Mouse (Mus musculus) embryo, embryonic 10.5 days (tissue): ENCODE measurements around the gene H2-DMb2.
"Not testable (repeated sequence)": the region's sequence is repeated elsewhere in the genome, so short reads cannot be mapped to it uniquely, and the experiment has no call there.

Experiments used
- DNase-seq: peaks from one replicate; pipeline ENCODE4 v3.0.0-alpha.2; 2015; ENCODE audit warnings: low spot score

The H2-DMb2 gene

GRCm38 (mm10) chr17:34135297-34136224, 7.5 kb upstream of the H2-DMb2 start:
- DNase-seq: peak; percentile 100

DNA sequence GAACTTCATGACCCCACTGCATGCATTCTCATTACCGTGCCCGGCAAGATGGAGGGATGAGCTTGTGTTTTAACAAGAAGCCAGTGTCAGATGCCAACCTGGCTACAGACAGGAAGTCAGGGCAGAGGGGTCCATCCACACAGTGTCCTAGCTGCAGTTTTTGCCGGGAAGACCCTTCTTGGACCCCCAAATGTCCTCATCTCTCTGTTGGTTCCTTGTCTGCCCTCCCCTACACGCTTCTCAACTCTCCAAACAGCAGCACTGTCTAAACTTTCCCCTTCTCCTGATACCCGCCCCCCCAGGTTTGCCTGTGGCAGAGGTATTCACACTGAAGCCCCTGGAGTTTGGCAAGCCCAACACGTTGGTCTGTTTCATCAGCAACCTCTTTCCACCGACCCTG, 5.5 kb upstream of the H2-DMb2 start:
- no peak for DNase-seq

- DNase-seq: no peak
Observed at GRCm38 (mm10) chr17:34138655-34139054, 4.5 kb upstream of the H2-DMb2 start.

DNA sequence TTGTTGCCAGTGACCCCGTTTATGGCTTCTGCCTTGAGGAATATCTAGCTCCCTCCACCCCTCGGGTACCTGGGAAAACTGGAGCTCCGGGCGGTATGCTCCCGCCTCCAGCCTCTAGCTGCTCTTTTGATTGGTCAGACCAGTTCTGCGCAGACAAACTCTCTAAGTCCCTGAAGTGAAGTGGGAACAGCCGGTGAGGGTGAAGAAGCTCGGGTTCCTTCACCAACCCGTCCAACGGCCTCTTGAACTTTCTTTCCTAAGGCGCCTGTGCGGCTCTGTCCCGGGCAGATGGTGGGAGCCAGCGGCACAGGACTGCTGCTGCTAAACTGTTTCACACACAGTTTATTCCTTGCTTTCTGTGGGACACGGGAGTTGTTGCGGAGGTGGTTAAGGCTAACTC, 3.7 kb upstream of the H2-DMb2 start:
- peak; percentile 74 for DNase-seq

GRCm38 (mm10) chr17:34140240-34140639, 2.9 kb upstream of the H2-DMb2 start:
- DNase-seq: no peak

GRCm38 (mm10) chr17:34141448-34141847, 1.7 kb upstream of the H2-DMb2 start:
- DNase-seq: no peak

- no peak for DNase-seq
Observed at GRCm38 (mm10) chr17:34142456-34143010, 574 bp upstream of the H2-DMb2 start.

- DNase-seq: no peak
Observed at GRCm38 (mm10) chr17:34143461-34143860, 354 bp downstream of the H2-DMb2 start.

GRCm38 (mm10) chr17:34144221-34144620, 1.1 kb downstream of the H2-DMb2 start:
- DNase-seq: not testable (repeated sequence)

DNA sequence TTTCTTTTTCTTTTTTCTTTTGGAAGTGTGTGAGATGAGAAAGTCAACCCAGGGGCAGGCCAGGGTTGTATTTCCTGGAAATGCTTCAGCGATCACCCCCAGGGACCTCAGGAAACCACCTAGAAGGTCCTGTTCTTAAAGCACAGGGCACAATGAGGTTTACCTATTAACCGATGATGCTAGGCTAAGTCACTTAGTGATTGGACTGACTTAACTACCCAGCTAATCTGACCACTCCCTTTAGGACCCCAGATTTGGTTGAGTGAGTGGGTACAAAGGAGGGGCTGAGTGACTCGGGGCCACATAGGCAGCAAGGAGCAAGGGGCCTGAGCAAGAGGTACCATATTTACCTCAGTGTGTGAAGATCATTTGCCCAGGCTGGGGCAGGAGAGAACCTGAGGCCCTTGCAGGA, 1.9 kb downstream of the H2-DMb2 start:
- DNase-seq: no peak

DNA sequence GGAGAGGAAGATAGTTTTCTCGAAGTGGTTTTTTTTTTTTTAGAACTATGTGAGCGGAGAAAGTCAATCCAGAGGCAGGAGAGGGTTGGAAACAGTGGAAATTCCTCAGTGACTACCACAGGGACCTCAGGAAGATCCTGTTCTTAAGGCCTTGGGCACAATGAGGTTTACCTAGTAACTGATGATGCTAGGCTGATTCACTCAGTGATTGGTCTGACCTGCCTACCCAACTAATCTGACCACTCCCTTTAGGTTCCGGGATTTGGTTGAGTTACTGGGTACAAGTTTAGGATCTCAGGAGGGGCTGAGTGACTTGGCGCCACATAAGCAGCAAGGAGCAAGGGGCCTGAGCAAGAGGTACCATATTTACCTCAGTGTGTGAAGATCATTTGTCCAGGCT, 9.8 kb downstream of the H2-DMb2 start, which contains the start of gene H2-DMb1:
TSS of gene H2-DMb1 (plus strand) at position 150 of the 400 bp plus-strand sequence.
- DNase-seq: peak; percentile 57

- no peak for DNase-seq
Observed at GRCm38 (mm10) chr17:34155534-34155933, 12.4 kb downstream of the H2-DMb2 start.

DNA sequence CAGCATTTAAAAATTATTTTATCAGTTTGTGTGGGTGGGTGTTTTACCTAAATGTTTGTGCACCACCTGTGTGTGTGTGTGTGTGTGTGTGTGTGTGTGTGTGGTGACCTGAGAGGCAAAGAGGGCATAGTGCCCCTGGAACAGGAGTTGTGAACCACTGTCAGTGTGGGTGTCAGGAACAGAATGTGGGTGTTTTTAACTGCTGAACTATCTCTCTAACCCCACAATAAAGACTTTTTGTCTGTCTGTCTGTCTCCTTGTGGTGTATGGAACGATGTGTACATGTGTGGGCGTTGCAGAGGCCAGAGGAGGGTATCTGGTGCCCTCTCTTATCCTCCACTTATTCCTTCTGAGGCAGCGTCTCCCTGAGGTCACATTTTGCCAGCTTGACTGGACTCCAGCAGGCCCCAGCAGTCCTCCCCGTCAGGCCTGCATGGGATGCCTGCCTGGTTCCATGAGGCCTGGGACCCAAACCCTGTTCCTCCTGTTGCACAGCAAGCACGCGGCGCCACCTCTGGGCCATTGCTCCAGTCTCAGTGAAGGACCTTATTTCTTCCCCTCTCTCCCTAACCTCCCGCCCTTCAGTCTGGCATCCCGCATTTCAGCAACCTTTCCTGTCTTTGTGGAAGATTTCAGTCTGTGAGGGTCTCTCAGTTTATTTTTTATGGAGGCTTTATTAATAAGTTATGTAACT, 21.2 kb downstream of the H2-DMb2 start:
- peak; percentile 13 for DNase-seq

GRCm38 (mm10) chr17:34165033-34165730, 22.1 kb downstream of the H2-DMb2 start:
- no peak for DNase-seq

DNA sequence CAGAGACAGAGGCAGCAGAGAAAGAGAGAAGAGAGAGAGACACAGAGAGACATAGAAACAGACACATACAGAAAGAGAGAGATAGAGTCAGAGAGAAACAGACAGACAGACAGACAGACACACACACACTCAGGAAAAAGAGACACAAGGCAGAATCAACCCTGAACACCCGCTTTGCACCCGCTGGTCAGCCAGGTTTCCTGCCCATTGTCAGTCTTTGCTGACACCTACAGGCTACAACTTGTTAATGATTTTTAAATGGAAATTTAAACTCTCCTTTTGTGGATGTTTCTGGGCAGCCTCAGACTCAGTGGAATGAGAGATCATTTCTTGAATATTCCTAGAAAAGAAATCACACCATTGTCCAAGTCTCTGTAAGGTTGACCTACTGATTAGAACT, 26.2 kb downstream of the H2-DMb2 start:
- DNase-seq: peak; percentile 63

DNA sequence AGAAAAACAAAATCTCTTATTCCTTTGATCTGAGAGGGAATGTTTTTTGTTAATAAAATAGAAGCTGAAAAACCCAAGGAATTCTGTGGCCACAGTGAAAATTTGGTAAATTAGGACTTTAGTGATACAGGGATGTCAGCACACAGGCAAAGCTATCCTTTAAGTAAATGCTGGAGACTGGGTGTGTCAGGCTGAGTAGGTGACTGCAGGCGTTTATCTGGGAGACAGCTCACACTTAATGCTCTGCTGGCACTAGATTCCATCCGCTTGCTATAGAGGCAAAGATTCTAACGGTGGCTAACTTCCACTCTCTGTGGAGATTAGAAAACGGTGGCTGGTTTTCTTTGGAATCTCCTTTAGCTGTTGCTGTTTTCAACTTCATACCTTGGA, 27.4 kb downstream of the H2-DMb2 start:
- no peak for DNase-seq

DNA sequence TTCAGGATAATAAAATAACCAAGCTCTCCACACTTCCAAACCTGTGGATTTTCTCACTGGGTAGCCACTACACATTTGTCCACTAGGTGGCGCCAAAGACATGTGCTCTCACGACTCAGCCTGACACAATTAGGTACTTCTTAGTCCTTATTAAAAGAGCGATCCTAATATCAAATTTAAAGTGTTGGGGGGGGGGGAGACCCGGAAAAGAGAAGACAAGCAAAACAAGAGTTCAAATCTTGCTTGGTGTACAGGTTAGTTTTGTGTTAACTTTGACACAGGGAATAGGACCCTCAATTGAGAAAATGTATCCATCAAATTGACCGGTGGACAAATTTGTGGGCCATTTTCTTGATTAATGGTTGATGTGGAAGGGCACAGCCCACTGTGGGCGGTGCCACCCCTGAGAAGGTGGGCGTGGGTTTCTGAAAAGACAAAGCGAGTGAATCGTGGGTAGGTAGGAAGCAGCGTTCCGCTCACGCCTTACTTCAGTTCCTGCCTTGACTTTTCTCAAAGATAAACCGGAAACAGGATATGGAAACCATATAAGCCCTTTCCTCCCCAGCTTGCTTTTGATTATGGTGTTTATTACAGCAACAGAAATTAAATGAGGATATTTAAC, 27.9 kb downstream of the H2-DMb2 start:
- peak; percentile 85 for DNase-seq

- no peak for DNase-seq
Observed at GRCm38 (mm10) chr17:34172528-34172927, 29.4 kb downstream of the H2-DMb2 start.

DNA sequence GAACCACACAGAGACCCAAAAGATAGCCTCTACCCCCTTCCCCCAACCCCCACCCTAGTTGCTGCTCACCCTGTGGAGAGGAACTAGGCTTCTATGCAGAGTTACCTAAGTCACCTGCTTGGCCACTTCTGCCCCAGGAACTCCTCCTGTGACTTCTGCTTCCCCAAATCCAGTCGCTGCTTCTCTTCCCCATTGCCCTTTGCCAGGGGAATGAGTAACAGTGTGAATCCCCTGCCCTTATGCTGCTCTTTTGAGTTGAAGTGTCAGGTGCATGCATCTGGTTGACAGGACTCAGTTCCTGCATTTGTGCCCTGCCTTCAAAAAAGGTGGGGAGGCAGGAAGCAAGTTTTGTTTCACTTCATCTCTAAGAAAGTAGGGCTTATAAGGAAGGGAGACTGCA, 31.0 kb downstream of the H2-DMb2 start:
- DNase-seq: no peak

- no peak for DNase-seq
Observed at GRCm38 (mm10) chr17:34177179-34177578, 34.1 kb downstream of the H2-DMb2 start.

- DNase-seq: no peak
Observed at GRCm38 (mm10) chr17:34179019-34179418, 35.9 kb downstream of the H2-DMb2 start.
